Mouse (Mus musculus): ENCODE measurements at regions not wholly inside any gene's neighbourhood (a gene's known extent, or its start where the extent isn't known, plus 50 kb on each side); places are given as distances from the start of the nearest gene placed in this dataset.

DNA sequence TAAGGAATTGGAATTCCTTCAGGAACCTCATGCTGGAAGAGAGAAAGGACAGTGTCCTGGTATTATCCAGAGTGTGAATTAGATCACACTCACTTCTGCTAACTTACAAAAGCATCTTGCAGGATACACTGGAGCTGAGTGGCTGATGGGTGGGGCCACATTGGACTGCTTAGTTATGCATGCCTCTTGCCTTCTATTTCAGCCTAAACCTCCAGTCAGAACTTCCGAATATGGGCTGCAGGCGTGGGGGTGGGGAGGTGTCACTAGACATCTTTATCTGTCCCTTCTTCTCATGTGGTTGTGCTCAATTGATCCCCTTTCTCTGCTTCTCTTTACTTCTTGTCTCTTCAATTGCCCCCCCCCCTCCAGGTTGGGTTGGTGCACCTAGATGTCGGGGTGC, 279.5 kb downstream of the Cd83 start:
- ATAC-seq (ENCODE audit: insufficient number of reproducible peaks, low FRiP score, low TSS enrichment), result no peak

GRCm38 (mm10) chr13:44065741-44066185, 281.2 kb downstream of the Cd83 start:
- ATAC-seq (ENCODE audit: insufficient number of reproducible peaks, low FRiP score, low TSS enrichment), result no peak

DNA sequence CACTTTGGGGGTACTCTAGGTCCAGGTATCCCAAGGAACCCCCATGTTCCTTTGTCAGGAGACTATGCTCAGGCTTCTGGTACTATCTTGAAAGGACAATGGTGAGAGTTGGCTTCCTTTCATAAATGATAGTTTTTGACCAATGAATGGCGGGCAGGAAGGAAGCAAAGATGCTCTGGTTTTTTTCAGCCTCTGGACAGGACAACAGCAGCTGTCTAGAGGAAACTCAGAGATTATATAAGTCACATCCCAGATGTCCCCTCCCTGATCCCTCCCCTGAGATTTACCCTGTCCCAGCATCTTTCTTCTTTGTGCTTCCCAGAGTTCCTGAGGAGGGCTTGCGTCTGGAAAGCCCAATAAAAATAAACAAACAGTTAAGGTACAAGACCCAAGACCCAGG, 282.7 kb downstream of the Cd83 start:
- no peak for ATAC-seq (ENCODE audit: insufficient number of reproducible peaks, low FRiP score, low TSS enrichment)

- no peak for ATAC-seq (ENCODE audit: insufficient number of reproducible peaks, low FRiP score, low TSS enrichment)
Observed at GRCm38 (mm10) chr13:44068951-44069350, 284.4 kb downstream of the Cd83 start.

DNA sequence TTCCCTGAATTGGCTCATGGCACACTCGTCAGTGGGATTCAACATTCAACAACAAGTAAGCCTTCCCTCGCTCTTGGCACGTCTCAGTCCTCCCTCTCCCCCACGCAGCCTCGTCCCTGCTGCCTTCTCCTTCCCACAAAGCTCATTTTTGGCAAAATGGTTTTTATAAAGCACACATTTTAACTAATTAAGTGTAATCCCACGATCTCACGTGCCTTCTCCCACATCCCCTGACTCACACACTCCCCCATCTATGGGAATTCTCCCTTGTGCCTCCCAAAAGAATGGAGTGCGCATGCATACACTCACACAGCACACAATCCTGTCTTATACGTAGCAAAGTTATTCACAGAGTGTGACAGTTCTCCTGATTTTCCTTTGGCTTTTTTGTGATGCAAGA, 288.5 kb downstream of the Cd83 start:
- ATAC-seq (ENCODE audit: insufficient number of reproducible peaks, low FRiP score, low TSS enrichment), result no peak

- no peak for ATAC-seq (ENCODE audit: insufficient number of reproducible peaks, low FRiP score, low TSS enrichment)
Observed at GRCm38 (mm10) chr13:44074172-44074571, 289.6 kb downstream of the Cd83 start.

- no peak for ATAC-seq (ENCODE audit: insufficient number of reproducible peaks, low FRiP score, low TSS enrichment)
Observed at GRCm38 (mm10) chr13:44077022-44077421, 292.4 kb downstream of the Cd83 start.

DNA sequence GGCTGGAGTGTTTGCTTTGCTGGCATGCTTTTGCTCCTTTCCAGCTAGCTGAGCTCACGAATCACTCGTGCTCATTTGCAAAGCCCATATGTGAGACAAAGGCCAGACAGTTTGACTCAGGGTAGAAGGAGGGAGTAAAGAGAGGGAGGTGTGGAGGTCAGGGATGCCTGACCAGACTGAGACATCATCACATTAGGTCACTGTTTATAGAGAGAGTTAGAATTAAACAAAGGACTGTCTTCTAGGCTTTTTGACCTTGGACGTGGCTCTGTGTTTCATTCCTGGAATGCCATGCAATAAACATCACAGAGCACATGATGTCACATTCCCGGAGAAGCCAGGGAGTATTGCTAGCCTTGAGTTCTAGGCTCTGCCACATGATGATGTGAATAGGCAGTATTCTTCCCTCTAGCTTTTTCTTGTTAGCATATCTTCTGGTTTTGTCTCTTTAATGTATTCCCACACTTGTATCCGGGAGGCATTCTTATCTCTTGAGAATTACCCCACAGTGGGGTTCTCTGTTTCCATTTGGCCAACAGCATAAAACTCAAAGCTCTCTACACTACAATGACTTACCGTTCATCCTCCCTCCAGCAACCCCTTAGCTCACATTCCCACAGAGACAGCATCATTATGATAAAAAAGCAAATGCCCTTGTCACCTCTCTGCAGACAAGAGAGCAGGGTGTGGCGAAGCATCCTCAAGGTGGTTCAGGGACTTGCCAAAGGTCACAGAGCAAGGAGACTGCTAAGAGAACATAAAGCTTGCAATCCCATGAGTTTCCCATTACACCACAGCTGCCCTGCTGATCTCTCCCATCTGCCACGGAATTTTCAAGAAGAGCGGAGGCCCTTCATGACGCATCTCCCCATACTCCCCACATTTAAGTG, 301.3 kb downstream of the Cd83 start:
- no peak for ATAC-seq (ENCODE audit: insufficient number of reproducible peaks, low FRiP score, low TSS enrichment)

GRCm38 (mm10) chr13:44086801-44087200, 302.2 kb downstream of the Cd83 start:
- no peak for ATAC-seq (ENCODE audit: insufficient number of reproducible peaks, low FRiP score, low TSS enrichment)

DNA sequence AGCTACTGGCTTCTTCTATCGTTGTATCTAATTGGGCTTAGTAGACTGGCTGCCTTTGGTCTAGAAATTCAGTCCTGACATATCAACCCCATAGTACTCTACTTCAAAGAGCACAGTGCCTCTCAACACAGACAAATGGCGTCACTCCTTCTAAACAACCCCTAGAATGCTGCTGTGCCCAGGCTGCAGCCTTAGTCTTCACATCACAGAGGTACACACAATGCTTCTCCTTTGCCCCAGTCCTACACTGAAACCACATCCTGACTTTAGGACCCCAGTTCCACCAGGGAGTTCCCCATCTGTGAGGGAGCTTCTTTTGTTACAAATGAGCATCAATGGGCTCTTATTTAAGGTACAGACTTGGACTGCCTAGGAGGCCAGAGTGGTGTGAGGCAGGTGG, 312.6 kb downstream of the Cd83 start:
- ATAC-seq (ENCODE audit: insufficient number of reproducible peaks, low FRiP score, low TSS enrichment), result no peak

- no peak for ATAC-seq (ENCODE audit: insufficient number of reproducible peaks, low FRiP score, low TSS enrichment)
Observed at GRCm38 (mm10) chr13:44099511-44099910, 314.9 kb downstream of the Cd83 start.

- no peak for ATAC-seq (ENCODE audit: insufficient number of reproducible peaks, low FRiP score, low TSS enrichment)
Observed at GRCm38 (mm10) chr13:44100125-44101067, 315.8 kb downstream of the Cd83 start.

DNA sequence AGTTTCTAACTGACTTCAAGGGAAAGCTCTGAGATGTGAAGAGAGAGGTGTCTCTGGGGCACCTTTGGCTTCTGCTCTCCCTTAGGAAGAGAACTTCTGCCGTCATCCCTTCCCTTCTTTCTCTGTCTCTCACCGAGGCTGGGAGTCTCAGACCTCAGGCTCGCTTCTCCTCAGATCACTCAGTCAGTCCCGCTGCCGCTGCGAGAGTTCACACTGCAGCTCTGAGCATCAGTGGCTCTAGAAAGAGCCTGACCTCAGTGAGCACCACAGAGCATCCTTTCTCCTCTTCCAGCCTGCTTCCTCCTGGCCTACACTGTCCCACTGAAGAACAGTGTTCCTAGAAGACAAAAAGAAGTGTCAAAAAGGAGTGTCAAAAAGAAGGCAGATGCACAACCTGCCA, 316.6 kb downstream of the Cd83 start:
- no peak for ATAC-seq (ENCODE audit: insufficient number of reproducible peaks, low FRiP score, low TSS enrichment)

GRCm38 (mm10) chr13:44101806-44102205, 317.2 kb downstream of the Cd83 start:
- no peak for ATAC-seq (ENCODE audit: insufficient number of reproducible peaks, low FRiP score, low TSS enrichment)

DNA sequence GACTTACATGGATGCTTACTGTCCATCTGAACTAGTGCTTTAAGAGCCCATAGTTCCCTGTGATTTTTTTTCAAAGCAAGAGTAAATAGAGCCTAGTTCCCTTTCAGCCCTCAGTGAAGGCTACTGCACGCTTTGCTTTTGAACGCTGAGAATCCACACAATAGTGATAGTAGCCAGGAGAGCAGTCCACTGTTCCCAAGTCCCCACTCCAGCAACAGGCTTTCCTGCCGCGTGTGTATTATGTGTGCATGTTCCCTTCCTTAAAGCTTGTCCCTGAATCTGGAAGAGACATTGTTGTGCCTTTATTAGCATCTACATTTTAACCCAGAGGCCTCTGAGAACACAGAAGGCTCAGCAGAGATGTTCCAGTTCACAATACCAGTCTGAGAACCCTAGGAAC, 317.7 kb downstream of the Cd83 start:
- no peak for ATAC-seq (ENCODE audit: insufficient number of reproducible peaks, low FRiP score, low TSS enrichment)

DNA sequence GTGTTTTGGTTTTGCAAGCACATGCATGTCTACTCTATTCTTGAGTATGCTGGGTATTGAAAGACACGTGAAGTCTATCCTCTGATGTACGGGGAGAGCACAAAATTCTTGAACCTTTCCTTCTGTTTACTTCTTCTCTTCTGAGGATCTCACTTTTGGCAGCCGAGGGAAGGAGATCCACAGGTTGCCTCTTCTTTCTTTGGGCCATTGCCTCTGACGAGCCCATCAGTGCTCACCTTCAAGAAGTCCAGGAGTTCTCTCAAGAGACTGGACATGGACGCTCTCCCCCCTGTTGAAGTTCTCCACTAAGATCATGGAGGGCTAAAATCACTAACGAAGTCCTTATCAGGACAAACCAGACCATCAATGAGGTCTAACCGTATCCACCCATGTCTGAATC, 318.8 kb downstream of the Cd83 start:
- ATAC-seq (ENCODE audit: insufficient number of reproducible peaks, low FRiP score, low TSS enrichment), result no peak

DNA sequence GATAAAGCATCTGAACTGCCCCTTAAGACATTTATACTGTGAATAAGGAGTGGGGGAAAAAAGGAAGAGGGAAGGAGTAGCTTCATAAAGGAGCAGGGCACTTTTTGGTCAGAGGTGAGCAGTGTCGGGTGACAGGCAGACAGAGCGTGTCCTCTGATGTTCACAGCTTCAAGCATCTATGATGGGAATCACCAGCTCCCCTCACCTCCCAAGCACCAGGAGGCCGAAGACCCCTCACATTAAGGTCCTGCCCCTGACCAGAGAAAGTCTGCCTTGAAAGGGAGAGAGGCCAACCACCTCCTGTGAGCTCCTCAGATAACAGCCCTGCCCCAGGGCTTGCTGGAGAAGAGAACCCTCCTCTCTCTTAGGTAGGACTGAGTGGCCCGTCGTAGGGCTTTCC, 320.6 kb downstream of the Cd83 start:
- no peak for ATAC-seq (ENCODE audit: insufficient number of reproducible peaks, low FRiP score, low TSS enrichment)

DNA sequence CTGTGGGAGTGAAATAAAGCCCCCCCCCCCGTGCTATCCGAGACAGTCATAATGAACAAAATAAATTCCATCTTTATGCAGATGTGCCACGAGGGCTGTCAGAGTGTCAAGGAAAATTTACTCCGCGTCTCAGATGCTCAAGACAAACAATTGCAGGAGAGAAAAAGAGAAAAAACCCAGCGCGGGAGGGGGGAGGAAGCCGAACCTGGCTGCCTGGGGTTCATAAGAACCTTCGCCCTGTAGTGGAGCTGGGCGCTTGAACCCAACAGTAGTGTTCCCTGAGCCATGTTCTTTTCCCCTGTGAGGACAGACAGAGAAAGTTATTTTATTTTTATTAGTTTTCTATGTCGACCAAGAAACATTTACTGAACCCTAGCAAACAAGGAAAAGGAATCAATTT, 324.1 kb downstream of the Cd83 start:
- no peak for ATAC-seq (ENCODE audit: insufficient number of reproducible peaks, low FRiP score, low TSS enrichment)

DNA sequence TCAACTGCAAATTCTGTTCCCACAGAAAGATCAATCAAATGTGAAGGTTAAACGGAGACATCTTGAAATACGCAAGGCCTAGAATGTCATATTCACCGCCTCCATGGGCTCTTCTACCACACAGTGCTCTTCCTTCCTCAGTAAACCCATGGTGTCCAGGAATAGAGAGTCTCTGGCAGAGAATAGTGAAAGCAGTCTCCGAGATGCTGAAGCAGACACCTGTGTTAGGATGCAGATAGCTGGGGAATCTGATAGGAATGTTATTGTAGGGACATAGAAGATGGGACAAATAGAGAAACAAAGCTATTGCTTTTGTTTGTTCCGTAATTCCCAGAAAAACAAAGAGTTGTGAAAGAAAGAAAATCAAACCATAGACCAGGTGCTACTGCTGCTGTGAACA, 328.5 kb downstream of the Cd83 start:
- ATAC-seq (ENCODE audit: insufficient number of reproducible peaks, low FRiP score, low TSS enrichment), result no peak

- no peak for ATAC-seq (ENCODE audit: insufficient number of reproducible peaks, low FRiP score, low TSS enrichment)
Observed at GRCm38 (mm10) chr13:44114856-44115255, 330.3 kb downstream of the Cd83 start.

GRCm38 (mm10) chr13:44117841-44118240, 333.3 kb downstream of the Cd83 start:
- no peak for ATAC-seq (ENCODE audit: insufficient number of reproducible peaks, low FRiP score, low TSS enrichment)
